Mouse (Mus musculus) ovary, postnatal 14 days (tissue): ENCODE results near the gene Fxyd4.

Experiments
- DNase-seq: peaks from one replicate; pipeline ENCODE4 v3.0.0; 2022; ENCODE audit warnings: low spot score

Fxyd4 gene

GRCm38 (mm10) chr6:117890257-117890656, 47.2 kb downstream of the Fxyd4 start:
- DNase-seq = no peak

GRCm38 (mm10) chr6:117888642-117889096, 48.8 kb downstream of the Fxyd4 start:
- no peak for DNase-seq

GRCm38 (mm10) chr6:117888032-117888431, 49.5 kb downstream of the Fxyd4 start:
- no peak for DNase-seq

- no peak for DNase-seq
These were observed 51.5 kb downstream of the Fxyd4 start for GRCm38 (mm10) chr6:117885943-117886342.
